Mouse (Mus musculus) Patski (cell line): ENCODE results near the gene Mymk. TPM values are rescaled to one million over a fixed set of nuclear protein-coding genes. Genes with fewer than 3 reads are reported as not detected.

Source experiments
- ATAC-seq: fragments of 100-300 bp; one replicate; pipeline ENCODE4 v1.8.0; 2021
- CTCF ChIA-PET: fragments of 350-600 bp; sonication (Branson Sonifier 250); formaldehyde crosslinking; loops from one replicate; lab custom pipeline; 2022; ENCODE audit warnings: inconsistent platforms; lab: Charles Lee
- POLR2A ChIA-PET: fragments of 350-600 bp; sonication (Branson Sonifier 250); formaldehyde crosslinking; loops from one replicate; lab custom pipeline; 2022; ENCODE audit warnings: antibody characterized with exemption, inconsistent platforms; lab: Charles Lee
- DNase-seq: peaks from one replicate; pipeline ENCODE4 v3.0.0-alpha.2; 2011; ENCODE audit warnings: low read depth, low spot score
- H3K27me3 ChIP-seq: fragments of 371-371 bp; one replicate; pipeline ENCODE4 v1.5.1; 2021
- CTCF ChIP-seq: fragments of 100-300 bp; IDR thresholded peaks from one replicate; pipeline ENCODE4 v1.5.1; 2021
- in situ Hi-C: fragments of 300-500 bp; cut with MboI; formaldehyde crosslinking; loops from 3 replicates; pipeline ENCODE4 v1.11.1; 2018; ENCODE audit warnings: low pct_unique_long_range_greater_than_20kb, mixed read lengths
- polyA plus RNA-seq: library from polyadenylated mRNA; unstranded; gene quantifications from one replicate; pipeline ENCODE4 v1.2.3, GENCODE M21; 2021

Gene Mymk
- polyA plus RNA-seq, 1 experiment from 2014 or later = 0.22 TPM

DNA sequence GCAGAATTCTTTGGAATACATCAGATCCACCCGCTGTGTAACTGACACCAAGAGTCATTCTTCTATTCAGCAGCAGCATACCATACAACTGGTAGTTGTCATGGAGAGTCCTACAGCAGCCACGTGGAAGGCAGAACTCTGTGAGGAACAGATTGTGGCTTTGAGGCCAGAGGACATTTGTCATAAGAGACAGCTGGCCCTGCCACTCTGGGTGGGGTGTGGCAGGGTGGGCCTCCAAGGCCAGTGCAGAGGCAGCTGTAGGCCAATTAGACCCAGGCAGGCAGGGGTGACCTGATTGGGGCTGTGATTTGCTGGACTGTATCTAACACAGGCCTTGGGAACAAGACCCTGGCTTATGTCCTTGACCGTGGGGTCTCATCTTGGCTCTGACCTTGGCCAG, 2.3 kb downstream of the Mymk start:
- ChIA-PET CTCF (interaction anchor here (0.9 kb wide), 1 partner anchor 9 kb away, joined by 3 read pairs; no protein-coding TSS in a partner anchor), POLR2A (no interaction called here)
- DNase-seq = no peak
- in situ Hi-C loops = no loop called here
- no peak for TF ChIP-seq CTCF
- ATAC-seq = no peak
- H3K27me3 ChIP-seq = no peaks in the 10 kb centered on the region

DNA sequence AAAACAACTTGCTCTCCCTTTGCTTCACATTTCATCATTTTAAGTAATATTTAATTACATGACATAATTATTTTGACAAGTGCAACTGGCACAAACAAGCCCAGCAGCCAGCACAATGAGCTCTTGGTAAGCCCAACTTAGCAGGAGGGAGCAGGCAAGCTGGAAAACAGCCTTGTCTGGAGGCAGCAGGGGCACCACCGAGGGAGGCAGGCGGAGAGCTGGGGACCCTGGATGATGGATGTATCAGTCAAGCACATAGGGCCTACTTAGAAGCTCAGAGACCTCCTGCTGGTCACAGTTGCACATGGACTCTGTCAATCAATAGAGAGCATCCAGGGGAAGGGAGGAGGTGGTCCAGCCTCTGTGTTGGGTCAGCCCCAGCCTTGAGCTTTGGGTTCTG, 4.0 kb downstream of the Mymk start:
- in situ Hi-C loops = no loop called here
- H3K27me3 ChIP-seq = no peaks in the 10 kb centered on the region
- TF ChIP-seq CTCF = no peak
- no peak for DNase-seq
- CTCF ChIA-PET = interaction anchor here (0.9 kb wide), 1 partner anchor 11 kb away, joined by 4 read pairs; the partner anchor contains the start of gene Adamtsl2
- no peak for ATAC-seq
- POLR2A ChIA-PET = interaction anchor here (0.8 kb wide), 1 partner anchor 10 kb away, joined by 3 read pairs; no protein-coding TSS in a partner anchor

DNA sequence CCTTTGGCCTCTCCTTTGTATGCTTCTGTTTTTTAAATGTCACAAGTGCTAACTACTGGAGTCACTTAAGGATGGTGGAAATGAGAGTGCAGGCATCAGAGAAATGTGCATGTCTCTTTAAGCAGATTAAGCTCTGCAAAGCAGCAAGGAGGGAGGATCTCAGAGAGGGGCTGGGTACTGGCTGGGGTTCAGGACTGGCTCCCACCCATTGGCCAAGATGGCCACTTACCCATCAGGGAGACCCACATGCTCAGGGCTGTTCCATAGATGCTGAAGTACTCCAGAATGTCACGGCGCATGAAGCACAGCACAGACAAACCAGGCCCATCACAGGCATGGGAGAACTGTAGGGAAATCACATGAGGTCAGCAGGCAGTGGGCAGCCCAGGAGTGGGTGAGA, 4.9 kb downstream of the Mymk start:
- no peak for DNase-seq
- TF ChIP-seq CTCF = no peak
- H3K27me3 ChIP-seq = no peaks in the 10 kb centered on the region
- POLR2A ChIA-PET = no interaction called here
- ATAC-seq = no peak
- in situ Hi-C loops = no loop called here
- CTCF ChIA-PET = interaction anchor here (0.8 kb wide), 1 partner anchor 23 kb away, joined by 3 read pairs; no protein-coding TSS in a partner anchor

DNA sequence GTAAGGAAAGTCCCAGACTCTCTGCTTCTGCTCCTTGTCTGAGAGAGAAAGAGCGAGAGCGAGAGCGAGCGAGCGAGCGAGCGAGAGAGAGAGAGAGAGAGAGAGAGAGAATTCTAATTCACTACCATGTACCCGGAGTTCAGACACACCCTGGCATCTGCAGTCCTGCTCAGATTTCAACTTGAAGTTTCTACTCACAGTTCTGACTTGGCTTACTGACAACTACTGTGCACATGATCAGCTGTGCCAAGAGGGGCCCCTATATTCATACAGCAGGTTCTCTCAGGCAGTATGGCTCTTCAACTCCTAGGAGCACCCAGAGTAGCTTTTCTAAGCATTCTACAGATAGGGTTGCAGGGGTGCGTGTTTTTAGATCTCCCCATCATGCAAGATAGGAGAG, 12.8 kb downstream of the Mymk start:
- TF ChIP-seq CTCF = no peak
- in situ Hi-C loops = no loop called here
- ATAC-seq = no peak
- peaks cover 12% of the 10 kb centered on the region for H3K27me3 ChIP-seq
- CTCF ChIA-PET = no interaction called here
- no peak for DNase-seq
- POLR2A ChIA-PET = no interaction called here

DNA sequence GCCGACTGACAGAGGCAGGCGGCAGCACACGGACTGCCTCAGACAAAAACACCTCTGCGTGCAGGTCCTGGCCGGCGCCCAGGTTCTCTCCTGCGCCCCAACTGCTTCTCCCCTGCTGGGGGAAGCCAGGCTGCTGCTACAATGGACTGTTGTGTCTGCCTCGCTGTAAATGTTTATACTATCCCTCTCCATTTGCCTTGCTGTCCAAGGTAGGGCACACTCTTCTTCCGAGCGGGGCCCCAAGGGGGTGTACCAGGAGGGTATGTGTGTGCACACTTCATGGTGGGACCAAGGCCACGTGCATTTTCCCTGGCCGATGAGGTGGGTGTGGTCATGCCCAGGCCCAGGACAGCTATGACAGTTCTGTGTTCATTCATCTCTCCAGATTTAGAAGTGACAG, 13.2 kb downstream of the Mymk start:
- ChIA-PET POLR2A (no interaction called here), CTCF (no interaction called here)
- DNase-seq (no peak), ATAC-seq (no peak)
- in situ Hi-C loops = no loop called here
- TF ChIP-seq CTCF = no peak
- H3K27me3 ChIP-seq = peaks cover 16% of the 10 kb centered on the region

DNA sequence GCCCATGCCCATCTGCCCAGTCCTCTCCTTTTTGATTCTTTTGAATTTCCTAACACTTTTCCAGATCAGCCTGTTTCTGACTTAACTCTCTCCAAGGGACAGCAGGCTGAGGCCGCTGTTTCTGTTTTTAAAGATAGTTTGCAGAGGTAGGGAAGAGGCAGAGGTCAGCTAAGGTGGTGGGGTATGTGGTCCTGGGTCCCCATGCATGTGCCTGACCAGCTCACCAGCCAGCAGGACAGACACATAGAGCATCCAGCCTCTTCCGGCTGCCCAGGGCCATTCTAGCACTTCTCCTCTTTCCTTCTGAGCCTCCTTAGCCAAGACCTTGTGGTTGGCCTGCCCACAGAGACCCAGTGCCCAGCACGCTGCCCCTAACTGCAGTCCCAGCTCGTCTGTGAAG, 13.7 kb downstream of the Mymk start:
- in situ Hi-C loops = no loop called here
- DNase-seq (no peak), ATAC-seq (no peak)
- ChIA-PET CTCF (no interaction called here), POLR2A (no interaction called here)
- TF ChIP-seq CTCF = no peak
- peaks cover 19% of the 10 kb centered on the region for H3K27me3 ChIP-seq

DNA sequence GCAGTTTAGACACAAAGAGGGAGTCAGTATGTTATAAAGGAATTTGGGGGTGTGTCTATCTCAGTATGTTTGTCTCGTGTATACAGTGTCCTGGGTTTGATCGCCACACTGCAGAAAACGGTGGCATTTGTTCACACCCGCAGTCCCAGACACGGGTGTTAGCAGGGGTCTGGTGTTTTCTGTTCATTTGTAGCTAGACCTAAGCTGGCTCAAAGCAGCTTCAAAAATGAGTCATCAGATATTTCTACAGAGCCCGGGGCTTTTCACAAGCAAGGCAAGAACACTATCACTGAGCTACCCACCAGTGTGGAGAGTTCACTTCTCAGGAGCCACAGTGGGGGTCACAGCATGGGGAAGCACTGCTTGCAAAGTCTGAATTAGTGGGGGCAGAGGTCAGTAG, 22.6 kb downstream of the Mymk start:
- H3K27me3 ChIP-seq = peaks cover 23% of the 10 kb centered on the region
- in situ Hi-C loops = loop anchor here (10.0 to 25.0 kb wide), 2 partner anchors 388 to 405 kb away; partner anchors contain the start of genes Brd3os and Vav2
- peak; percentile 62 for ATAC-seq
- no peak for DNase-seq
- POLR2A ChIA-PET = no interaction called here
- TF ChIP-seq CTCF = no peak
- CTCF ChIA-PET = interaction anchor here (0.8 kb wide), 1 partner anchor 33 kb away, joined by 3 read pairs; no protein-coding TSS in a partner anchor

DNA sequence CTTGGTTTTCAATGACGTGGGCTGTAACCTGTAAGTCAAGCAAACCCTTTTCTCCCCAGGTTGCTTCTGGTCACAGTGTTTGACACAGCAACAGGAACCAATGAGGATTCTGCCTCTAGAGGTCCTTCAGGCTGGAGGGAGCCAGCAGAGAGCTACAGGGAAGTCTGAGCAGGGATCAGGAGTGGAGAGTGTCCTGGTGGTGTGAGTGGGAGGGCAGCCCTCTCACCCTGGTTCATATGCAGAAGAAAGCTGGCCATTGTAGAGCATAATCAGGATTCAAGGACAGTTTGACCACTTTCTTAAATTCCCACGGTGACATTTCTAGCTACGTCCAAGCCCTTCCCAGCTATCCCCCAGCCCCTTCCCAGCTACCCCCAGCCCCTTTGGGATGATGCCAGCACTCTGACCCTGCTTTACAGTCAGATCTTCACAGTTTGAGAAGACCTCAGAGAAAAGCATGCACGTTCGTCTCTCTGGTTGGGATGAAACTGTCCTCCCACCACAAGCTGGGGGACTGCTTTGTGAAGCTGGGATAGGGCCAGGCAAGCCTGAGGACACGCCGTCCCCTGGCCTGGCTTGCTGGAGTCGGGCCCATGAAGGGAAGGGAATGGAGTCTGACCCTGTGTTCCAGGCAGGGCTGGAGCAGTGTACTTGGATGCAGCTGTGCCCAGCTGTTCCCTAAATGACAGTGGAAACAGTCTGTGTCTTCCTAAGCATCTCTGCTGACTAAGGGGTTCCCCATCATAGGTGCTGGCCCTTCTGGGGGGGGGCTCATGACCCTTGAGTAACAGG, 25.8 kb downstream of the Mymk start:
- no peak for TF ChIP-seq CTCF
- ChIA-PET CTCF (no interaction called here), POLR2A (interaction anchor here (0.6 to 1.4 kb wide), 2 partner anchors 200 to 1192 kb away, joined by 3 to 4 read pairs; no protein-coding TSS in a partner anchor)
- ATAC-seq (no peak), DNase-seq (no peak)
- H3K27me3 ChIP-seq = peaks cover 11% of the 10 kb centered on the region
- in situ Hi-C loops = loop anchor here (10.0 to 25.0 kb wide), 2 partner anchors 391 to 401 kb away; partner anchors contain the start of genes Brd3os and Vav2

DNA sequence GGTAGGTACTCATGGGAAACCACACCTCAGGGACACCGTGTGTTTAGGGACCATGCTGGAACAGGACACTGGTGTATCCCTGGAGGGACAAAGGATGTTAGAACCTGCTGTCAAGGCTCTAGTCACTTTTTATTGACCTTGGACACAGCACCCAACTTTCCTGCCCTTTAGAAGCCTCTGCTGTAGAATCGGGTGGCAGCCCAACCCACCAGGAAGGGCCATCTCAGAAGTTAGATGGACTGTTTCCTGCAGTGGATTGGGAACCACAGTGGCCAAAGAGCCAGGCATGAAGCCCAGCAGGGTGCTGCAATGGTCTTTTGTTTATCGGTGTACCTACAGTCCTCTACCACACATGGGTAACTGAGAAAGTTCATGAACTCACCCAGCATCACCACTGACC, 27.3 kb downstream of the Mymk start:
- CTCF ChIA-PET = interaction anchor here (1.1 to 3.7 kb wide), 5 partner anchors 9 to 192 kb away, joined by 3 to 21 read pairs (median 3); no protein-coding TSS in a partner anchor
- in situ Hi-C loops = loop anchor here (5.0 to 25.0 kb wide), 3 partner anchors 188 to 400 kb away; partner anchors contain the start of genes Brd3os and Vav2
- DNase-seq (no peak), ATAC-seq (no peak)
- POLR2A ChIA-PET = no interaction called here
- TF ChIP-seq CTCF = no peak
- H3K27me3 ChIP-seq = peaks cover 11% of the 10 kb centered on the region

DNA sequence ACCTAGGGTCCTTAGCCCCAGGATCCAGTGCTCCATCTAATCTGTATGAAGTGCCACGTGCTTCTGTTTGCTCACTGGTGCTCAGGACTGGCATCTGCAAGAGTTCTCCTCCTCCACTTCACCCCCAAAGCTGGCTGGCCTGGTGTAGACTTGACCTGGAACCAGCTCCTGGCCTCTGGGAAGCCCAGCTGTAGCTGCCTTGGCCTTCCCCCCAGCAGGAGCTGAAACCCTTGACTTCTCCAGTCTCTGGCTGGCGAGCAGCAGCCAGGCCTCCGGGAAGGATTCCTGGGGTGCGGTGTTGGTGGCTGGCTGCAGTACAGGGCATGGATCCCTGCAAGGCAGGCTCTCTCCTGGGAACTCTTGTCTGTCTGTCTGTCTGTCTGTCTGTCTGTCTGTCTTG, 27.8 kb downstream of the Mymk start:
- CTCF ChIA-PET = interaction anchor here (0.7 to 3.7 kb wide), 10 partner anchors 9 to 192 kb away, joined by 3 to 21 read pairs (median 4); no protein-coding TSS in a partner anchor
- POLR2A ChIA-PET = no interaction called here
- in situ Hi-C loops = loop anchor here (5.0 to 25.0 kb wide), 3 partner anchors 188 to 399 kb away; partner anchors contain the start of genes Brd3os and Vav2
- H3K27me3 ChIP-seq = peaks cover 11% of the 10 kb centered on the region
- ATAC-seq (no peak), DNase-seq (no peak)
- TF ChIP-seq CTCF = no peak
